Mouse (Mus musculus) liver, postnatal 0 days (tissue): Measurements from ENCODE around the gene Castor1. TPM values are rescaled to one million over a fixed set of nuclear protein-coding genes. Genes with fewer than 3 reads are reported as not detected.

Source experiments
- ATAC-seq: fragments of 200-750 bp; cut with Nextera tagmentation; 2 replicates; pipeline ENCODE4 v1.8.0; 2017; ENCODE audit warnings: mild to moderate bottlenecking, moderate library complexity
- DNase-seq: peaks from one replicate; pipeline ENCODE4 v3.0.0-alpha.2; 2016
- H3K27ac ChIP-seq: fragments of 300-500 bp; sonication (generic); 2 replicates; pipeline ENCODE4 v1.5.1; 2014; ENCODE audit warnings: antibody characterized with exemption, moderate library complexity, mild to moderate bottlenecking, low read depth
- H3K27me3 ChIP-seq: fragments of 300-500 bp; sonication (generic); 2 replicates; pipeline ENCODE4 v1.6.1; 2014; ENCODE audit warnings: low read length, control low read depth, mixed read lengths; ENCODE audit not compliant: insufficient read depth
- H3K36me3 ChIP-seq: fragments of 300-500 bp; sonication (generic); replicated peaks from 2 replicates; pipeline ENCODE4 v1.6.1; 2014; ENCODE audit warnings: mild to moderate bottlenecking, control low read depth, low read length, moderate library complexity, mixed read lengths; ENCODE audit not compliant: insufficient read depth
- H3K4me1 ChIP-seq: fragments of 300-500 bp; sonication (generic); 2 replicates; pipeline ENCODE4 v1.6.1; 2014; ENCODE audit warnings: antibody characterized with exemption, mild to moderate bottlenecking, control low read depth; ENCODE audit not compliant: insufficient read depth
- H3K4me2 ChIP-seq: fragments of 300-500 bp; sonication (generic); 2 replicates; pipeline ENCODE4 v1.6.1; 2014; ENCODE audit warnings: low read depth, mild to moderate bottlenecking, low read length, moderate library complexity, mixed read lengths
- H3K4me3 ChIP-seq: fragments of 300-500 bp; sonication (generic); 2 replicates; pipeline ENCODE4 v1.5.1; 2014; ENCODE audit warnings: low read depth, low read length
- H3K9ac ChIP-seq: fragments of 300-500 bp; sonication (generic); replicated peaks from 2 replicates; pipeline ENCODE4 v1.6.1; 2014; ENCODE audit warnings: mild to moderate bottlenecking, moderate library complexity
- H3K9me3 ChIP-seq: fragments of 300-500 bp; sonication (generic); 2 replicates; pipeline ENCODE4 v1.6.1; 2016; ENCODE audit warnings: mild to moderate bottlenecking, control low read depth, low read length, mixed read lengths
- CTCF ChIP-seq: sonication (generic); IDR thresholded peaks from 2 replicates; pipeline ENCODE4 v1.5.1; 2016; ENCODE audit warnings: antibody characterized with exemption, low read depth
- EP300 ChIP-seq: IDR thresholded peaks from 2 replicates; pipeline ENCODE4 v1.6.1; 2016; ENCODE audit warnings: antibody characterized with exemption, low read depth, mild to moderate bottlenecking
- WGBS: fragments of 180-500 bp; shearing (Covaris S2); extraction: QIAGEN DNeasy Blood & Tissue Kit; methylation state at CpG from one replicate; pipeline ENCODE4 v1.1.7; 2014; ENCODE audit not compliant: insufficient replicate concordance; 5-methylcytosine and 5-hydroxymethylcytosine counted together
- polyA plus RNA-seq: library from polyadenylated mRNA; unstranded; fragments of >200 nt; fragmentation: Nextera tagmentation; extraction: Ambion mirVana; gene quantifications from 2 replicates; pipeline ENCODE4 v1.2.1, GENCODE M21; 2015

The Castor1 gene
- polyA plus RNA-seq, 1 experiment from 2014 or later = 2.0 TPM

DNA sequence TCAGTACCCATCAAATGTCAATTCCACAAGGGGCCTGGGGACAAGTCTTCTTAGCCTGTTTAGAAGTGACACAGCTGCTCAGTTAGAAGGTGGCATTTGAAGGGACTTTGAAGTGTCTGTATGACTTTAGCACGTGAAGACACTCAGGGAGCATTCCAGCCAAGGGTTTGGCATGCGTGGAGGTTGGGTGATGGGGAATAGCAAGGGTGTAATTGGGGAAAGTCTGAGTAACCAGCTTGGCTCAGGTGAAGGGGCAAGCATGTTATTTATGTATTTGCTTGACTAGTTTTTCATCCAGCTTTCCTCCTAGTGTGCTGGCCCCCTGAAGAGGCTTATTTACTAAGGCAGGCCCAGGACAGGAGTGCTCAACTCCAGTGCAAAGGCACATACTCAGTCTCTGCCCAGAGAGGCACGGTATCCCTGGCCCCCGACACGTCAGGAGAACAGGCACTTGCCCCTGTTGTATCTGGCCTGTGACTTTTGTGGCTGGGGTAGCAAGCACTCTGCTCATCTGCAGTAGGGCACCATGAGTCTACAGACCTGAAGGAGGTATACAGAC is 12.8 kb upstream of the Castor1 start:
- H3K4me3 ChIP-seq = no peak overlapping the region
- H3K4me2 ChIP-seq = no peak overlapping the region
- peaks cover 6% of the 10 kb centered on the region; the same call in 1 of the 2 replicates for H3K4me1 ChIP-seq
- no peak overlapping the region for H3K9ac ChIP-seq
- TF ChIP-seq CTCF (no peak), EP300 (no peak)
- H3K27ac ChIP-seq = no peak overlapping the region
- no peaks in the 10 kb centered on the region for H3K9me3 ChIP-seq
- peaks cover 17% of the 10 kb centered on the region; the same call in 1 of the 2 replicates for H3K36me3 ChIP-seq
- ATAC-seq (no peak), DNase-seq (no peak)
- H3K27me3 ChIP-seq = no peaks in the 10 kb centered on the region
- WGBS = 89% methylated on average over 5 of the region's 5 CpGs

DNA sequence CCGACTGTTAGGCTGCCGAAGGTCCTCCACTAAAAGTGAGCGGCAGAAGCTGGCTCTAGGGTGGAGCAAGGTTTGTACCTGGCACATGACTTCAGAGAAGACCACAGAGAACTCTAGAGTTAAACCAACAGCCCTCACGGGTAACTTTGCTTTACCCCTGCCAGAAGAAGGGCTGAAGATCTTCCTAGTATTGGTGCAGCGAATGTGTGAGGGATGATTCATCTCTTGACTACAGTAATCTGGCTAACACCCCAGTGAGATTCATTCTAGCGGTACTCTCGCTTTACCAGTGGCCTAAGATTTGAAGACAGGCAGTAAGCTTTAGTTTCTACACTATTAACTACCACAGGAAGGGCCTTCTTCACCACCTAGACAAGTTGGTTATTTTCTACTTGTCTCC is 12.1 kb upstream of the Castor1 start:
- H3K4me2 ChIP-seq = no peak overlapping the region
- H3K4me3 ChIP-seq = no peak overlapping the region
- H3K27me3 ChIP-seq = no peaks in the 10 kb centered on the region
- WGBS = 83% methylated on average over 7 of the region's 7 CpGs
- peaks cover 23% of the 10 kb centered on the region; the same call in 1 of the 2 replicates for H3K36me3 ChIP-seq
- TF ChIP-seq EP300 = no peak
- no peak for TF ChIP-seq CTCF
- ATAC-seq (no peak), DNase-seq (no peak)
- no peak overlapping the region for H3K9ac ChIP-seq
- peaks cover 6% of the 10 kb centered on the region; the same call in 1 of the 2 replicates for H3K4me1 ChIP-seq
- H3K27ac ChIP-seq = no peak overlapping the region
- H3K9me3 ChIP-seq = no peaks in the 10 kb centered on the region

DNA sequence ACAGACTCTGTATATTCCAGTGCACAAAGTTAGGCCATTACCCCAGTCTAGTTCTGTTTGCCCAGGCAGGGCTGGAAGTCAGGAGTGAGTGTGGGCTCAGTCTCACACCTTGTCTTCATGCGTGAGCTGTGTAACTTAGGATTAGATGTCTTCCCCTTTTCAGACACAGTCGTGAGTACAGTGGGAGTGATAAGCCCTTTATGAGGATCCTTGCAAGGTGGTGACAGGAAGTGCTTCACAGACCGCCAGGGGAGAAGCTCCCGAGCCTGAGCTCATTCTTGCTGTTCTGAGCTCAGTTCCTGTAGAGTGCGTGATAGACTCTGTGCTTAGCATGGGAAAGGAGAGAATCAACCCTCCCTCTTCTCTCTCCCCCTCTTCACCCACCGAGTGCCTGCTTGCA is 11.5 kb upstream of the Castor1 start:
- no peak overlapping the region for H3K27ac ChIP-seq
- no peak overlapping the region for H3K4me3 ChIP-seq
- peaks cover 24% of the 10 kb centered on the region for H3K36me3 ChIP-seq
- H3K9ac ChIP-seq = no peak overlapping the region
- ATAC-seq (no peak), DNase-seq (no peak)
- TF ChIP-seq CTCF (no peak), EP300 (no peak)
- no peaks in the 10 kb centered on the region for H3K9me3 ChIP-seq
- H3K4me1 ChIP-seq = peaks cover 6% of the 10 kb centered on the region; the same call in 1 of the 2 replicates
- 32% methylated on average over 6 of the region's 6 CpGs for WGBS
- no peaks in the 10 kb centered on the region for H3K27me3 ChIP-seq
- H3K4me2 ChIP-seq = no peak overlapping the region

DNA sequence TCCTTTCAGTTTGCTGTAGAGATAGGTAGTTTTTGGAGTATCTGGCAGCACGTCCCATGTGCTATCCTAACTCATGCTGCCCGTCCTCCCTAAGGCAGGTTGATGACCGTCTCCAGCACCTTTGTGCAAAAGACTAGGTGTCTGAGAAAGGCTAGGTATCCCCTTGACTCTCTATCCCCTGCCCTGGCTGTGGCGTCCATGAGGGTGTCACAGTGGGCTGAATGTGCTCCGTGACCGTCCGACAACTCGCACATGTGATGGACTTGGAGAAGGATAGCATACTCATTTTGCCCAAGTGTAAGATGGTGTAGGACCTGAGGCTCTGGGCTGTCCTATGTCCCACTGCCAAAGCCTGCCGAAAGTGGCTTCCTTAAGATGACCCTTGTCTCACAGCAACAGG is 10.4 kb upstream of the Castor1 start:
- Histone ChIP-seq H3K4me2 (no peak overlapping the region), H3K36me3 (peaks cover 27% of the 10 kb centered on the region), H3K9me3 (no peaks in the 10 kb centered on the region), H3K4me3 (no peak overlapping the region), H3K27me3 (no peaks in the 10 kb centered on the region), H3K27ac (no peak overlapping the region), H3K9ac (no peak overlapping the region), H3K4me1 (peaks cover 6% of the 10 kb centered on the region; the same call in 1 of the 2 replicates)
- DNase-seq (no peak), ATAC-seq (no peak)
- TF ChIP-seq EP300 = no peak
- WGBS = 81% methylated on average over 9 of the region's 9 CpGs

DNA sequence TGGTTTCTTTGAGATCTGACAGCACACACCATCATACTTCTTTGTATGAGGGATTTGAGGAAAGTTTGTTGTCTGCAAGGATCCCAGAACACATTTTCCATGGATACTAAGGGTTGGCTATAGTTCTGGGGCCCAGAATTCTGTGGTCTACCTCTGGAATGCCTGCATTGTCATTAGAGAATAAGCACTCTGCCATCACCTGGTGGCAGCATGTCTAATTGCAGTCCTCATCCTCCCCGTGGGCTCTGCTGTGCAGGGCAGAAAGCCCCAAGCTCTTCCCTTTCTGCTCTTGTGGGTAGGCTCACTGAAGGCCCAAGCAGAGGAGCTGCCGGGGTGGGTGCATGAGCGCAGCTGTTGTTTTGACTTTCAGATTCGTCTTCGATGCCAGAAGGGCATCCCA is 8.5 kb upstream of the Castor1 start:
- DNase-seq = no peak

DNA sequence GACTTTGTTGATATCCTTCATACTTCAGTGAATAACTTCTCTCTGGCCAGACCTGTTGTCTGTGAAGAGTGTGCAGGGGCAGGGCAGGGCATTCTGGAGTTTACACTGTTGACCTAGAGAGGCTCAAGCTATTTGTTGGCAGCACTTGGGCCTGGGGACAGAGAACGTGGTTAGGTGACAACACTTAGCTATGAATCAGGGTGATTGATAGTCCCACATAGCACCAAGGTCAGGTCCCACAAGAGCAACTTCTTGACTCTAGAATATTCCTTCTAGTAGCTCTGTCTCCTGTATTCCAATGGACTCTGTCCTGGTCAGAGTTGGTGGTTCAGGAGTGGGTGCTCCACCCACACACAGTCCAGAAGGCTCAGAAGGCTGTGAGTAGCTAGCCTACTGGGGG is 7.2 kb upstream of the Castor1 start:
- H3K27ac ChIP-seq = no peak overlapping the region
- H3K36me3 ChIP-seq = peaks cover 34% of the 10 kb centered on the region
- no peaks in the 10 kb centered on the region for H3K4me1 ChIP-seq
- H3K4me3 ChIP-seq = no peak overlapping the region
- WGBS = 67% methylated on average over 1 of the region's 1 CpGs
- ATAC-seq (no peak), DNase-seq (no peak)
- no peak overlapping the region for H3K9ac ChIP-seq
- H3K9me3 ChIP-seq = no peaks in the 10 kb centered on the region
- no peaks in the 10 kb centered on the region for H3K27me3 ChIP-seq
- no peak overlapping the region for H3K4me2 ChIP-seq
- no peak for TF ChIP-seq EP300
- no peak for TF ChIP-seq CTCF

More for the DNA sequence above, 8.5 kb upstream of the Castor1 start:
- no peak overlapping the region for H3K4me3 ChIP-seq
- WGBS = 70% methylated on average over 5 of the region's 5 CpGs
- no peak overlapping the region for H3K27ac ChIP-seq
- no peak overlapping the region for H3K4me2 ChIP-seq
- peak; percentile 74 for TF ChIP-seq CTCF
- TF ChIP-seq EP300 = no peak
- no peak overlapping the region for H3K9ac ChIP-seq
- H3K4me1 ChIP-seq = no peaks in the 10 kb centered on the region
- peaks cover 31% of the 10 kb centered on the region for H3K36me3 ChIP-seq
- no peaks in the 10 kb centered on the region for H3K9me3 ChIP-seq
- no peaks in the 10 kb centered on the region for H3K27me3 ChIP-seq
- ATAC-seq = no peak
